Mouse (Mus musculus) naive thymus-derived CD4-positive, alpha-beta T cell, adult 2 months (primary cell): ENCODE results near the gene Ercc8.

ENCODE experiments used
- DNase-seq: peaks from one replicate; pipeline ENCODE4 v3.0.0-alpha.2; 2011; ENCODE audit warnings: low read depth

Ercc8 gene

GRCm38 (mm10) chr13:108158465-108159240 is at the start of gene Ercc8, which contains the start of gene Ndufaf2:
Ercc8 (plus strand) TSS chr13:108158731.
Ndufaf2 (minus strand) TSS chr13:108158623.
- peak; percentile 98 for DNase-seq

- DNase-seq = no peak
Observed at GRCm38 (mm10) chr13:108110929-108111328, 47.6 kb upstream of the Ercc8 start.

GRCm38 (mm10) chr13:108113536-108113935 is 45.0 kb upstream of the Ercc8 start:
- DNase-seq = no peak

GRCm38 (mm10) chr13:108114257-108114656 is 44.3 kb upstream of the Ercc8 start:
- DNase-seq = no peak

- no peak for DNase-seq
Observed at GRCm38 (mm10) chr13:108117654-108118053, 40.9 kb upstream of the Ercc8 start.

GRCm38 (mm10) chr13:108118188-108118587 is 40.3 kb upstream of the Ercc8 start:
- no peak for DNase-seq

- no peak for DNase-seq
Observed at GRCm38 (mm10) chr13:108119411-108120310, 38.9 kb upstream of the Ercc8 start.

GRCm38 (mm10) chr13:108123109-108123723 is 35.3 kb upstream of the Ercc8 start:
- no peak for DNase-seq

- DNase-seq = no peak
Observed at GRCm38 (mm10) chr13:108124096-108124495, 34.4 kb upstream of the Ercc8 start.

GRCm38 (mm10) chr13:108126246-108126645 is 32.3 kb upstream of the Ercc8 start:
- DNase-seq = no peak

- DNase-seq = peak; percentile 70
Observed at GRCm38 (mm10) chr13:108127130-108127529, 31.4 kb upstream of the Ercc8 start.

- no peak for DNase-seq
Observed at GRCm38 (mm10) chr13:108127883-108128282, 30.6 kb upstream of the Ercc8 start.

GRCm38 (mm10) chr13:108129070-108129469 is 29.5 kb upstream of the Ercc8 start:
- DNase-seq = peak; percentile 41

GRCm38 (mm10) chr13:108130737-108131136 is 27.8 kb upstream of the Ercc8 start:
- DNase-seq = no peak

GRCm38 (mm10) chr13:108132031-108132819 is 26.3 kb upstream of the Ercc8 start:
- DNase-seq = no peak

- DNase-seq = no peak
Observed at GRCm38 (mm10) chr13:108135617-108136016, 22.9 kb upstream of the Ercc8 start.

GRCm38 (mm10) chr13:108138403-108138977 is 20.0 kb upstream of the Ercc8 start:
- DNase-seq = no peak

GRCm38 (mm10) chr13:108144086-108144485 is 14.4 kb upstream of the Ercc8 start:
- DNase-seq = no peak

- DNase-seq = peak; percentile 61
Observed at GRCm38 (mm10) chr13:108151782-108152181, 6.7 kb upstream of the Ercc8 start.

- DNase-seq = peak; percentile 80
Observed at GRCm38 (mm10) chr13:108152650-108153372, 5.7 kb upstream of the Ercc8 start.

- no peak for DNase-seq
Observed at GRCm38 (mm10) chr13:108157156-108157555, 1.4 kb upstream of the Ercc8 start.
